13 mouse cellular contexts compared by ENCODE assay signal in the genomic region with DNA sequence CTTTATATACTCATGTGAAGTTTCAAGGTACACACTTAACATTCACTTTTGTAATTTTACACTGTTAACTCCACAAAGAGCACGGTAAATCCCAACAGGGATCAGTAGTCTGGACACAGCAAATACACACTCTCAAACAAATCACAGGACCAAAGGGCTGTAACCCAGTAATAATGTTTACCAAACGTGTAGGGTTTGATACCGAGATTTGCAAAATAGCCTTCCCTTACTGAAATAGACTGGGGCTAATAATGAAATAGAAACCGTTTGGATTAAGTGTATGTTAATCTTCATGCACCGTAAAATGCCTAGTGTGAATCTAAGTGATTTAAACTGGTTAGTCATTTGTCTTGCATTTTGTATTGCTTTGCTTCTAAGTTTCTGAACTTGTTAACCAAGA. TPM values are rescaled to one million over a fixed set of nuclear protein-coding genes. Genes with fewer than 3 reads are reported as not detected.
DNase-seq lines count a peak whose midpoint lies in the region; ATAC-seq and TF ChIP-seq lines count a peak whose summit lies in the region.
"Had no signal": no experiment of that assay in that cellular context is flagged by ENCODE, and none has a peak within 500 bp of the region (broad histone marks: within the 10 kb centered on the region; RNA-seq: fewer than 3 reads in every experiment).

No protein-coding gene starts in this region.

- peak overlapping the region; percentile 87 for H3K4me2 ChIP-seq in forebrain, postnatal 0 days (ENCODE audit: low read depth)
- no peak overlapping the region for H3K4me2 ChIP-seq in forebrain, embryonic 11.5 days (ENCODE audit: low read depth, low read length, severe bottlenecking)
- peak overlapping the region; percentile 89 for H3K4me2 ChIP-seq in intestine, postnatal 0 days (replicated peaks; ENCODE audit: low read depth)
- peak overlapping the region; percentile 93 for H3K4me2 ChIP-seq in neural tube, embryonic 12.5 days (replicated peaks)

- no peak for DNase-seq in forebrain, postnatal 0 days
- DNase-seq in forebrain, embryonic 11.5 days (ENCODE audit: low spot score) = no peak
- DNase-seq in layer of hippocampus, adult 2 months (ENCODE audit: low spot score in 2 of 2) = no peak
- DNase-seq in thymus, postnatal 0 days (ENCODE audit: low spot score) = no peak
- DNase-seq: gastrocnemius, adult 2 months; kidney, adult 8-10 months; left cerebral cortex, postnatal 4 days; thymus, postnatal 14 days had no signal

- 23% methylated on average over 5 of the region's 5 CpGs for WGBS in forebrain, postnatal 0 days
- 32% methylated on average over 5 of the region's 5 CpGs for WGBS in forebrain, embryonic 11.5 days
- 12% methylated on average over 5 of the region's 5 CpGs for WGBS in intestine, postnatal 0 days
- 33% methylated on average over 5 of the region's 5 CpGs for WGBS in neural tube, embryonic 12.5 days

- no peak for ATAC-seq in forebrain, postnatal 0 days
- ATAC-seq in forebrain, embryonic 11.5 days (replicated peaks; ENCODE audit: low FRiP score) = no peak
- no peak for ATAC-seq in megakaryocyte, adult 5-6 weeks (ENCODE audit: poor library complexity, severe bottlenecking)
- no peak for ATAC-seq in intestine, postnatal 0 days
- ATAC-seq in neural tube, embryonic 12.5 days (ENCODE audit: low FRiP score, low read depth) = no peak

- H3K4me3 ChIP-seq in forebrain, postnatal 0 days (ENCODE audit: low read depth, low read length) = peak overlapping the region; percentile 81; the same call in 1 of the 2 replicates
- H3K4me3 ChIP-seq in forebrain, embryonic 11.5 days (ENCODE audit: low read depth, low read length) = no peak overlapping the region
- peak overlapping the region; percentile 30 for H3K4me3 ChIP-seq in megakaryocyte, embryonic 14.5 days (replicated peaks)
- H3K4me3 ChIP-seq in intestine, postnatal 0 days (ENCODE audit: low read depth, low read length) = no peak overlapping the region
- no peak overlapping the region for H3K4me3 ChIP-seq in neural tube, embryonic 12.5 days
- no peak overlapping the region for H3K4me3 ChIP-seq in layer of hippocampus, adult 2 months

- no peaks in the 10 kb centered on the region for H3K36me3 ChIP-seq in forebrain, postnatal 0 days (ENCODE audit: insufficient read depth)
- H3K36me3 ChIP-seq in forebrain, embryonic 11.5 days (ENCODE audit: control insufficient read depth, insufficient read depth, low read length) = no peaks in the 10 kb centered on the region
- peaks cover 3% of the 10 kb centered on the region for H3K36me3 ChIP-seq in megakaryocyte, embryonic 14.5 days (replicated peaks; ENCODE audit: low read length)
- no peaks in the 10 kb centered on the region for H3K36me3 ChIP-seq in intestine, postnatal 0 days (ENCODE audit: control insufficient read depth, insufficient read depth)
- 0 out of 2 replicates have a peak, but pooled peaks cover 5% of the 10 kb centered on the region for H3K36me3 ChIP-seq in neural tube, embryonic 12.5 days

- no peaks in the 10 kb centered on the region for H3K4me1 ChIP-seq in forebrain, postnatal 0 days (ENCODE audit: insufficient read depth)
- H3K4me1 ChIP-seq in forebrain, embryonic 11.5 days (replicated peaks; ENCODE audit: control insufficient read depth, insufficient read depth, low read length) = no peaks in the 10 kb centered on the region
- peaks cover 31% of the 10 kb centered on the region for H3K4me1 ChIP-seq in megakaryocyte, embryonic 14.5 days
- H3K4me1 ChIP-seq in intestine, postnatal 0 days (replicated peaks; ENCODE audit: control insufficient read depth, insufficient read depth, low read length) = peaks cover 3% of the 10 kb centered on the region; the same call in 1 of the 2 replicates
- H3K4me1 ChIP-seq in neural tube, embryonic 12.5 days = peaks cover 3% of the 10 kb centered on the region; the same call in 1 of the 2 replicates

- no peak for TF ChIP-seq CTCF in forebrain, postnatal 0 days (IDR thresholded peaks at IDR 0.05; ENCODE audit: low read depth)
- TF ChIP-seq CTCF in intestine, postnatal 0 days (IDR thresholded peaks at IDR 0.05; ENCODE audit: low read depth) = no peak
- no peak for TF ChIP-seq CTCF in layer of hippocampus, adult 2 months (conservative IDR thresholded peaks at IDR 0.05)

- H3K9me3 ChIP-seq in forebrain, postnatal 0 days (ENCODE audit: low read length) = no peaks in the 10 kb centered on the region
- H3K9me3 ChIP-seq in forebrain, embryonic 11.5 days (ENCODE audit: control insufficient read depth, low read length) = no peaks in the 10 kb centered on the region
- H3K9me3 ChIP-seq in megakaryocyte, embryonic 14.5 days = no peaks in the 10 kb centered on the region
- no peaks in the 10 kb centered on the region for H3K9me3 ChIP-seq in intestine, postnatal 0 days (ENCODE audit: control insufficient read depth)
- no peaks in the 10 kb centered on the region for H3K9me3 ChIP-seq in neural tube, embryonic 12.5 days

- H3K9ac ChIP-seq in forebrain, postnatal 0 days = no peak overlapping the region
- no peak overlapping the region for H3K9ac ChIP-seq in forebrain, embryonic 11.5 days (ENCODE audit: low read length)
- H3K9ac ChIP-seq in intestine, postnatal 0 days (ENCODE audit: low read depth, low read length) = no peak overlapping the region
- no peak overlapping the region for H3K9ac ChIP-seq in neural tube, embryonic 12.5 days

- H3K27ac ChIP-seq in forebrain, postnatal 0 days (ENCODE audit: low read depth, low read length) = no peak overlapping the region
- no peak overlapping the region for H3K27ac ChIP-seq in forebrain, embryonic 11.5 days (ENCODE audit: low read depth, low read length)
- no peak overlapping the region for H3K27ac ChIP-seq in intestine, postnatal 0 days (ENCODE audit: low read depth, low read length)
- H3K27ac ChIP-seq in neural tube, embryonic 12.5 days = no peak overlapping the region
- no peak overlapping the region for H3K27ac ChIP-seq in layer of hippocampus, adult 2 months

- H3K27me3 ChIP-seq in forebrain, postnatal 0 days (ENCODE audit: insufficient read depth, low read length) = no peaks in the 10 kb centered on the region
- H3K27me3 ChIP-seq in forebrain, embryonic 11.5 days (ENCODE audit: control insufficient read depth, insufficient read depth, low read length) = no peaks in the 10 kb centered on the region
- no peaks in the 10 kb centered on the region for H3K27me3 ChIP-seq in megakaryocyte, embryonic 14.5 days (replicated peaks)
- no peaks in the 10 kb centered on the region for H3K27me3 ChIP-seq in intestine, postnatal 0 days (replicated peaks; ENCODE audit: control insufficient read depth, insufficient read depth, low read length)
- no peaks in the 10 kb centered on the region for H3K27me3 ChIP-seq in neural tube, embryonic 12.5 days (replicated peaks)

RNA-seq across cellular contexts. Expression of a gene that starts 1.2 kb away (rescaled TPM):
- total RNA-seq in forebrain, postnatal 0 days (2014; rRNA removed) = 30.2 and 31.3 TPM in 2 replicates
- 17.8 and 25.3 TPM in 2 replicates for polyA plus RNA-seq in forebrain, postnatal 0 days (2015; fragmentation: Nextera tagmentation; extraction: Ambion mirVana)
- polyA plus RNA-seq in forebrain, embryonic 11.5 days (2014; fragmentation: Nextera tagmentation; extraction: Ambion mirVana) = 21.7 and 22.8 TPM in 2 replicates
- 2.3 and 3.0 TPM in 2 replicates for polyA plus RNA-seq in megakaryocyte, embryonic 14.5 days (2012; ENCODE audit: insufficient read depth, low replicate concordance)
- total RNA-seq in megakaryocyte, adult 5-6 weeks (2015) = 30.2 and 32.0 TPM in 2 replicates
- 21.1 and 21.6 TPM in 2 replicates for total RNA-seq in megakaryocyte, adult 5-6 weeks (2017)
- polyA plus RNA-seq in intestine, postnatal 0 days (2015; fragmentation: Nextera tagmentation; extraction: Ambion mirVana) = 17.7 and 18.4 TPM in 2 replicates
- 20.7 and 22.3 TPM in 2 replicates for polyA plus RNA-seq in neural tube, embryonic 12.5 days (2016; fragmentation: Nextera tagmentation; extraction: Ambion mirVana)
- total RNA-seq in layer of hippocampus, adult 2 months (2021) = 10 to 100 TPM; 47.9 to 48.3 TPM
- polyA plus RNA-seq in thymus, postnatal 0 days (2015; fragmentation: Nextera tagmentation; extraction: Ambion mirVana) = 16.0 TPM in 2 replicates

RNA-seq across cellular contexts. Expression of a gene that starts 16.4 kb away (rescaled TPM):
- 0.38 and 2.2 TPM in 2 replicates for total RNA-seq in forebrain, postnatal 0 days (2014; rRNA removed)
- not detected in 2 replicates for polyA plus RNA-seq in forebrain, postnatal 0 days (2015; fragmentation: Nextera tagmentation; extraction: Ambion mirVana)
- polyA plus RNA-seq in forebrain, embryonic 11.5 days (2014; fragmentation: Nextera tagmentation; extraction: Ambion mirVana) = 0.41 and 0.75 TPM in 2 replicates
- polyA plus RNA-seq in megakaryocyte, embryonic 14.5 days (2012; ENCODE audit: insufficient read depth, low replicate concordance) = 17.0 TPM in 1 of 2 replicates, not detected in the other
- total RNA-seq in megakaryocyte, adult 5-6 weeks (2015) = 0.64 TPM in 1 of 2 replicates, not detected in the other
- not detected in 2 replicates for total RNA-seq in megakaryocyte, adult 5-6 weeks (2017)
- polyA plus RNA-seq in intestine, postnatal 0 days (2015; fragmentation: Nextera tagmentation; extraction: Ambion mirVana) = not detected in 2 replicates
- polyA plus RNA-seq in neural tube, embryonic 12.5 days (2016; fragmentation: Nextera tagmentation; extraction: Ambion mirVana) = 0.42 and 1.1 TPM in 2 replicates
- not detected for total RNA-seq in layer of hippocampus, adult 2 months (2021)
- 0.45 TPM in 1 of 2 replicates, not detected in the other for polyA plus RNA-seq in thymus, postnatal 0 days (2015; fragmentation: Nextera tagmentation; extraction: Ambion mirVana)
- total RNA-seq: gastrocnemius, adult 2 months had no signal
- polyA plus RNA-seq: embryonic facial prominence, embryonic 11.5 days had no signal

RNA-seq across cellular contexts. Expression of a gene that starts 42.4 kb away (rescaled TPM):
- 138 and 149 TPM in 2 replicates for total RNA-seq in forebrain, postnatal 0 days (2014; rRNA removed)
- 82.5 and 86.4 TPM in 2 replicates for polyA plus RNA-seq in forebrain, postnatal 0 days (2015; fragmentation: Nextera tagmentation; extraction: Ambion mirVana)
- 141 and 148 TPM in 2 replicates for polyA plus RNA-seq in forebrain, embryonic 11.5 days (2014; fragmentation: Nextera tagmentation; extraction: Ambion mirVana)
- polyA plus RNA-seq in megakaryocyte, embryonic 14.5 days (2012; ENCODE audit: insufficient read depth, low replicate concordance) = 15.1 and 44.2 TPM in 2 replicates
- 113 and 121 TPM in 2 replicates for total RNA-seq in megakaryocyte, adult 5-6 weeks (2015)
- total RNA-seq in megakaryocyte, adult 5-6 weeks (2017) = 116 and 128 TPM in 2 replicates
- 34.1 and 37.5 TPM in 2 replicates for polyA plus RNA-seq in intestine, postnatal 0 days (2015; fragmentation: Nextera tagmentation; extraction: Ambion mirVana)
- 102 and 104 TPM in 2 replicates for polyA plus RNA-seq in neural tube, embryonic 12.5 days (2016; fragmentation: Nextera tagmentation; extraction: Ambion mirVana)
- total RNA-seq in layer of hippocampus, adult 2 months (2021) = 10 to 100 TPM; 62.7 to 64.7 TPM
- polyA plus RNA-seq in thymus, postnatal 0 days (2015; fragmentation: Nextera tagmentation; extraction: Ambion mirVana) = 114 and 132 TPM in 2 replicates

Comparison
In these comparisons a context has a peak if more than half of its experiments do, and no peak if none do; other contexts are left out.
1. H3K4me3 ChIP-seq: peak in forebrain, postnatal 0 days (single experiment) and megakaryocyte, embryonic 14.5 days (single experiment); none in forebrain, embryonic 11.5 days (single experiment), intestine, postnatal 0 days (single experiment), neural tube, embryonic 12.5 days (single experiment) and layer of hippocampus, adult 2 months (single experiment).